Mouse (Mus musculus) hindbrain, embryonic 16.5 days (tissue): ENCODE results near the gene Ctc1. TPM values are rescaled to one million over a fixed set of nuclear protein-coding genes. Genes with fewer than 3 reads are reported as not detected.

Experiments
- ATAC-seq: fragments of 200-750 bp; cut with Nextera tagmentation; 2 replicates; pipeline ENCODE4 v1.8.0; 2017; ENCODE audit warnings: moderate TSS enrichment, moderate library complexity
- H3K27ac ChIP-seq: fragments of 300-500 bp; sonication (generic); 2 replicates; pipeline ENCODE4 v1.5.1; 2014; ENCODE audit warnings: low read depth, mild to moderate bottlenecking, control low read depth, low read length, moderate library complexity
- H3K27me3 ChIP-seq: fragments of 300-500 bp; sonication (generic); replicated peaks from 2 replicates; pipeline ENCODE4 v1.6.1; 2014; ENCODE audit warnings: low read length; ENCODE audit not compliant: control insufficient read depth, insufficient read depth
- H3K36me3 ChIP-seq: fragments of 300-500 bp; sonication (generic); 2 replicates; pipeline ENCODE4 v1.6.1; 2014; ENCODE audit warnings: mild to moderate bottlenecking, low read length, moderate library complexity, mixed read lengths; ENCODE audit not compliant: control insufficient read depth, insufficient read depth
- H3K4me1 ChIP-seq: fragments of 300-500 bp; sonication (generic); 2 replicates; pipeline ENCODE4 v1.6.1; 2014; ENCODE audit warnings: low read depth, low read length; ENCODE audit not compliant: control insufficient read depth, insufficient read depth
- H3K4me2 ChIP-seq: fragments of 300-500 bp; sonication (generic); 2 replicates; pipeline ENCODE4 v1.6.1; 2014; ENCODE audit warnings: mild to moderate bottlenecking, low read length, control low read depth, moderate library complexity
- H3K4me3 ChIP-seq: fragments of 300-500 bp; sonication (generic); 2 replicates; pipeline ENCODE4 v1.5.1; 2014; ENCODE audit warnings: mild to moderate bottlenecking, low read length, control low read depth, moderate library complexity
- H3K9ac ChIP-seq: fragments of 300-500 bp; sonication (generic); 2 replicates; pipeline ENCODE4 v1.6.1; 2014; ENCODE audit warnings: low read depth, mild to moderate bottlenecking, control low read depth, low read length, moderate library complexity
- H3K9me3 ChIP-seq: fragments of 300-500 bp; sonication (generic); 2 replicates; pipeline ENCODE4 v1.6.1; 2014; ENCODE audit warnings: mild to moderate bottlenecking, low read length, moderate library complexity; ENCODE audit not compliant: control insufficient read depth
- WGBS: fragments of 180-500 bp; shearing (Covaris S2); extraction: QIAGEN DNeasy Blood & Tissue Kit; methylation state at CpG from one replicate; pipeline ENCODE4 v1.1.7; 2014; 5-methylcytosine and 5-hydroxymethylcytosine counted together
- polyA plus RNA-seq: library from polyadenylated mRNA; unstranded; fragments of >200 nt; fragmentation: Nextera tagmentation; extraction: Ambion mirVana; gene quantifications from 2 replicates; pipeline ENCODE4 v1.2.1, GENCODE M21; 2015

The Ctc1 gene
- polyA plus RNA-seq, 1 experiment from 2014 or later: 62.9 TPM

- H3K4me2 ChIP-seq: no peak overlapping the region
- WGBS: 52% methylated on average over 8 of the region's 9 CpGs
- H3K4me1 ChIP-seq: peaks cover 16% of the 10 kb centered on the region
- H3K4me3 ChIP-seq: no peak overlapping the region
- H3K27me3 ChIP-seq: no peaks in the 10 kb centered on the region
- no peaks in the 10 kb centered on the region for H3K36me3 ChIP-seq
- H3K9me3 ChIP-seq: no peaks in the 10 kb centered on the region
- no peak for ATAC-seq
- H3K27ac ChIP-seq: no peak overlapping the region
- no peak overlapping the region for H3K9ac ChIP-seq
Measured at GRCm38 (mm10) chr11:69075764-69076479, 60.2 kb downstream of the Ctc1 start.

- no peaks in the 10 kb centered on the region for H3K9me3 ChIP-seq
- H3K4me2 ChIP-seq: no peak overlapping the region
- H3K4me1 ChIP-seq: peaks cover 13% of the 10 kb centered on the region
- H3K27ac ChIP-seq: no peak overlapping the region
- H3K27me3 ChIP-seq: no peaks in the 10 kb centered on the region
- 56% methylated on average over 5 of the region's 5 CpGs for WGBS
- no peaks in the 10 kb centered on the region for H3K36me3 ChIP-seq
- H3K9ac ChIP-seq: no peak overlapping the region
- H3K4me3 ChIP-seq: no peak overlapping the region
- no peak for ATAC-seq
Measured at GRCm38 (mm10) chr11:69076572-69076971, 60.9 kb downstream of the Ctc1 start.

- Histone ChIP-seq H3K36me3 (no peaks in the 10 kb centered on the region), H3K9me3 (no peaks in the 10 kb centered on the region), H3K27me3 (no peaks in the 10 kb centered on the region), H3K4me3 (no peak overlapping the region), H3K4me1 (peaks cover 7% of the 10 kb centered on the region), H3K4me2 (no peak overlapping the region), H3K9ac (no peak overlapping the region), H3K27ac (no peak overlapping the region)
- no peak for ATAC-seq
- 85% methylated on average over 9 of the region's 9 CpGs for WGBS
Measured at GRCm38 (mm10) chr11:69077316-69077715, 61.6 kb downstream of the Ctc1 start.

GRCm38 (mm10) chr11:69078041-69078440 is 62.3 kb downstream of the Ctc1 start:
- no peak overlapping the region for H3K27ac ChIP-seq
- H3K36me3 ChIP-seq: no peaks in the 10 kb centered on the region
- H3K4me2 ChIP-seq: no peak overlapping the region
- H3K9me3 ChIP-seq: no peaks in the 10 kb centered on the region
- 83% methylated on average over 6 of the region's 6 CpGs for WGBS
- H3K27me3 ChIP-seq: no peaks in the 10 kb centered on the region
- H3K4me1 ChIP-seq: 0 out of 2 replicates have a peak, but pooled peaks cover 4% of the 10 kb centered on the region
- no peak overlapping the region for H3K4me3 ChIP-seq
- H3K9ac ChIP-seq: no peak overlapping the region
- ATAC-seq: no peak

GRCm38 (mm10) chr11:69078805-69079438 is 63.2 kb downstream of the Ctc1 start:
- WGBS: 85% methylated on average over 5 of the region's 5 CpGs
- no peak for ATAC-seq
- no peak overlapping the region for H3K4me3 ChIP-seq

GRCm38 (mm10) chr11:69080102-69080854 is 64.6 kb downstream of the Ctc1 start:
- WGBS: 83% methylated on average over 15 of the region's 15 CpGs
- Histone ChIP-seq H3K4me1 (no peaks in the 10 kb centered on the region), H3K27me3 (no peaks in the 10 kb centered on the region), H3K36me3 (no peaks in the 10 kb centered on the region), H3K27ac (no peak overlapping the region), H3K4me3 (no peak overlapping the region), H3K4me2 (no peak overlapping the region), H3K9ac (no peak overlapping the region), H3K9me3 (no peaks in the 10 kb centered on the region)
- no peak for ATAC-seq

More at GRCm38 (mm10) chr11:69078805-69079438, 63.2 kb downstream of the Ctc1 start:
- Histone ChIP-seq H3K27me3 (no peaks in the 10 kb centered on the region), H3K9ac (no peak overlapping the region), H3K27ac (no peak overlapping the region), H3K9me3 (no peaks in the 10 kb centered on the region), H3K4me2 (no peak overlapping the region), H3K4me1 (0 out of 2 replicates have a peak, but pooled peaks cover 4% of the 10 kb centered on the region), H3K36me3 (no peaks in the 10 kb centered on the region)

GRCm38 (mm10) chr11:69080855-69081222 is 65.1 kb downstream of the Ctc1 start:
- Histone ChIP-seq H3K4me2 (no peak overlapping the region), H3K9me3 (no peaks in the 10 kb centered on the region), H3K4me3 (no peak overlapping the region), H3K9ac (no peak overlapping the region), H3K36me3 (no peaks in the 10 kb centered on the region), H3K4me1 (no peaks in the 10 kb centered on the region), H3K27ac (no peak overlapping the region), H3K27me3 (no peaks in the 10 kb centered on the region)
- WGBS: 91% methylated on average over 8 of the region's 8 CpGs
- no peak for ATAC-seq

GRCm38 (mm10) chr11:69081613-69082012 is 65.9 kb downstream of the Ctc1 start:
- no peaks in the 10 kb centered on the region for H3K4me1 ChIP-seq
- H3K9me3 ChIP-seq: no peaks in the 10 kb centered on the region
- no peak overlapping the region for H3K9ac ChIP-seq
- H3K36me3 ChIP-seq: no peaks in the 10 kb centered on the region
- H3K4me2 ChIP-seq: no peak overlapping the region
- H3K27me3 ChIP-seq: no peaks in the 10 kb centered on the region
- no peak overlapping the region for H3K27ac ChIP-seq
- H3K4me3 ChIP-seq: no peak overlapping the region
- WGBS: 93% methylated on average over 7 of the region's 7 CpGs
- no peak for ATAC-seq

GRCm38 (mm10) chr11:69085608-69086007 is 69.9 kb downstream of the Ctc1 start:
- peaks cover 19% of the 10 kb centered on the region for H3K4me1 ChIP-seq
- ATAC-seq: no peak
- H3K9ac ChIP-seq: no peak overlapping the region
- H3K4me2 ChIP-seq: no peak overlapping the region
- H3K36me3 ChIP-seq: peaks cover 3% of the 10 kb centered on the region; the same call in 1 of the 2 replicates
- no peak overlapping the region for H3K4me3 ChIP-seq
- no peak overlapping the region for H3K27ac ChIP-seq
- 74% methylated on average over 6 of the region's 6 CpGs for WGBS
- H3K27me3 ChIP-seq: no peaks in the 10 kb centered on the region
- H3K9me3 ChIP-seq: no peaks in the 10 kb centered on the region
